Mouse (Mus musculus) cortical plate, adult 2 months (tissue): ENCODE results near the gene Med13l. TPM values are rescaled to one million over a fixed set of nuclear protein-coding genes. Genes with fewer than 3 reads are reported as not detected.

Source experiments
- H3K27ac ChIP-seq: fragments of 200-500 bp; 2 replicates; pipeline ENCODE4 v1.5.1; 2012; ENCODE audit warnings: low read length, control low read depth, inconsistent platforms; ENCODE audit not compliant: insufficient read depth
- H3K4me1 ChIP-seq: fragments of 200-500 bp; 2 replicates; pipeline ENCODE4 v1.6.1; 2011; ENCODE audit warnings: low read length; ENCODE audit not compliant: control insufficient read depth, insufficient read depth
- H3K4me3 ChIP-seq: fragments of 200-500 bp; 2 replicates; pipeline ENCODE4 v1.5.1; 2011; ENCODE audit warnings: mild to moderate bottlenecking, low read length, control low read depth; ENCODE audit not compliant: insufficient read depth
- CTCF ChIP-seq: fragments of 200-500 bp; IDR thresholded peaks from 2 replicates; pipeline ENCODE4 v1.5.1; 2011; ENCODE audit warnings: mild to moderate bottlenecking, control low read depth, low read length; ENCODE audit not compliant: insufficient read depth; ENCODE audit errors: extremely low read depth
- POLR2A ChIP-seq: fragments of 200-500 bp; IDR thresholded peaks from 2 replicates; pipeline ENCODE4 v1.6.1; 2011; ENCODE audit warnings: mild to moderate bottlenecking, low read length, control low read depth; ENCODE audit not compliant: insufficient read depth; ENCODE audit errors: extremely low read depth
- polyA plus RNA-seq: library from polyadenylated mRNA; depleted of rRNA; stranded (reverse); fragments of >200 nt; gene quantifications from 2 replicates; pipeline ENCODE4 v1.2.3, GENCODE M21; 2012

Med13l gene
- polyA plus RNA-seq, 1 experiment = 29.9 TPM

GRCm38 (mm10) chr5:118569017-118569416 is 8.5 kb downstream of the Med13l start:
- TF ChIP-seq POLR2A = no peak
- TF ChIP-seq CTCF = no peak
- Histone ChIP-seq H3K4me3 (no peak overlapping the region), H3K4me1 (peaks cover 19% of the 10 kb centered on the region), H3K27ac (no peak overlapping the region)

- TF ChIP-seq POLR2A = no peak
- TF ChIP-seq CTCF = no peak
- peaks cover 27% of the 10 kb centered on the region for H3K4me1 ChIP-seq
- H3K27ac ChIP-seq = no peak overlapping the region
- H3K4me3 ChIP-seq = no peak overlapping the region
Measured at GRCm38 (mm10) chr5:118569606-118570580, 9.4 kb downstream of the Med13l start.

GRCm38 (mm10) chr5:118571504-118571903 is 11.0 kb downstream of the Med13l start:
- H3K4me1 ChIP-seq = peaks cover 24% of the 10 kb centered on the region
- TF ChIP-seq CTCF = no peak
- no peak for TF ChIP-seq POLR2A
- H3K4me3 ChIP-seq = no peak overlapping the region
- H3K27ac ChIP-seq = no peak overlapping the region

GRCm38 (mm10) chr5:118574236-118574635 is 13.8 kb downstream of the Med13l start:
- Histone ChIP-seq H3K4me3 (no peak overlapping the region), H3K27ac (no peak overlapping the region), H3K4me1 (peaks cover 20% of the 10 kb centered on the region)
- no peak for TF ChIP-seq CTCF
- TF ChIP-seq POLR2A = no peak

GRCm38 (mm10) chr5:118574997-118575396 is 14.5 kb downstream of the Med13l start:
- TF ChIP-seq CTCF (no peak), POLR2A (no peak)
- H3K4me3 ChIP-seq = no peak overlapping the region
- H3K4me1 ChIP-seq = peaks cover 20% of the 10 kb centered on the region
- H3K27ac ChIP-seq = no peak overlapping the region

- H3K4me3 ChIP-seq = no peak overlapping the region
- no peak overlapping the region for H3K27ac ChIP-seq
- TF ChIP-seq CTCF (no peak), POLR2A (no peak)
- H3K4me1 ChIP-seq = peaks cover 16% of the 10 kb centered on the region
Measured at GRCm38 (mm10) chr5:118575909-118576308, 15.4 kb downstream of the Med13l start.

- Histone ChIP-seq H3K27ac (no peak overlapping the region), H3K4me3 (no peak overlapping the region), H3K4me1 (peaks cover 15% of the 10 kb centered on the region)
- TF ChIP-seq CTCF = no peak
- TF ChIP-seq POLR2A = no peak
Measured at GRCm38 (mm10) chr5:118576731-118577130, 16.3 kb downstream of the Med13l start.

- no peak overlapping the region for H3K4me3 ChIP-seq
- H3K4me1 ChIP-seq = peaks cover 10% of the 10 kb centered on the region
- TF ChIP-seq CTCF (no peak), POLR2A (no peak)
- no peak overlapping the region for H3K27ac ChIP-seq
Measured at GRCm38 (mm10) chr5:118585355-118585754, 24.9 kb downstream of the Med13l start.

GRCm38 (mm10) chr5:118586560-118586959 is 26.1 kb downstream of the Med13l start:
- Histone ChIP-seq H3K4me3 (no peak overlapping the region), H3K4me1 (peaks cover 14% of the 10 kb centered on the region), H3K27ac (no peak overlapping the region)
- TF ChIP-seq POLR2A = no peak
- TF ChIP-seq CTCF = no peak
